Mouse (Mus musculus) midbrain, embryonic 15.5 days (tissue): ENCODE measurements around the gene Cacng6. TPM values are rescaled to one million over a fixed set of nuclear protein-coding genes. Genes with fewer than 3 reads are reported as not detected.
A peak's percentile ranks its signal among the peaks of the same experiment; 100 is the strongest.

Source experiments
- ATAC-seq: fragments of 200-750 bp; cut with Nextera tagmentation; replicated peaks from 2 replicates; pipeline ENCODE4 v1.8.0; 2017; ENCODE audit warnings: moderate TSS enrichment
- H3K27ac ChIP-seq: fragments of 300-500 bp; sonication (generic); 2 replicates; pipeline ENCODE4 v1.5.1; 2015; ENCODE audit warnings: mild to moderate bottlenecking, inconsistent platforms
- H3K27me3 ChIP-seq: fragments of 300-500 bp; sonication (generic); replicated peaks from 2 replicates; pipeline ENCODE4 v1.6.1; 2015; ENCODE audit warnings: inconsistent platforms
- H3K36me3 ChIP-seq: fragments of 300-500 bp; sonication (generic); replicated peaks from 2 replicates; pipeline ENCODE4 v1.6.1; 2015; ENCODE audit warnings: inconsistent platforms
- H3K4me1 ChIP-seq: fragments of 300-500 bp; sonication (generic); 2 replicates; pipeline ENCODE4 v1.6.1; 2015; ENCODE audit warnings: inconsistent platforms
- H3K4me2 ChIP-seq: fragments of 300-500 bp; sonication (generic); 2 replicates; pipeline ENCODE4 v1.6.1; 2015; ENCODE audit warnings: inconsistent platforms, mild to moderate bottlenecking, moderate library complexity
- H3K4me3 ChIP-seq: fragments of 300-500 bp; sonication (generic); 2 replicates; pipeline ENCODE4 v1.5.1; 2015; ENCODE audit warnings: mild to moderate bottlenecking, inconsistent platforms
- H3K9ac ChIP-seq: fragments of 300-500 bp; sonication (generic); 2 replicates; pipeline ENCODE4 v1.6.1; 2015; ENCODE audit warnings: mild to moderate bottlenecking, inconsistent platforms
- H3K9me3 ChIP-seq: fragments of 300-500 bp; sonication (generic); 2 replicates; pipeline ENCODE4 v1.6.1; 2016; ENCODE audit warnings: inconsistent platforms
- WGBS: fragments of 180-500 bp; shearing (Covaris S2); methylation state at CpG from one replicate; pipeline ENCODE4 v1.1.7; 2015; ENCODE audit warnings: mixed read lengths; 5-methylcytosine and 5-hydroxymethylcytosine counted together
- polyA plus RNA-seq: library from polyadenylated mRNA; unstranded; fragments of >200 nt; fragmentation: Nextera tagmentation; extraction: Ambion mirVana; gene quantifications from 2 replicates; pipeline ENCODE4 v1.2.1, GENCODE M21; 2015

Cacng6 gene
- polyA plus RNA-seq, 1 experiment from 2014 or later = not detected

GRCm38 (mm10) chr7:3450671-3451070, 26.7 kb downstream of the Cacng6 start:
- WGBS = 73% methylated on average over 5 of the region's 5 CpGs
- Histone ChIP-seq H3K4me1 (no peaks in the 10 kb centered on the region), H3K9me3 (no peaks in the 10 kb centered on the region), H3K27ac (no peak overlapping the region), H3K4me3 (no peak overlapping the region), H3K9ac (no peak overlapping the region), H3K4me2 (no peak overlapping the region), H3K36me3 (no peaks in the 10 kb centered on the region), H3K27me3 (no peaks in the 10 kb centered on the region)
- no peak for ATAC-seq

DNA sequence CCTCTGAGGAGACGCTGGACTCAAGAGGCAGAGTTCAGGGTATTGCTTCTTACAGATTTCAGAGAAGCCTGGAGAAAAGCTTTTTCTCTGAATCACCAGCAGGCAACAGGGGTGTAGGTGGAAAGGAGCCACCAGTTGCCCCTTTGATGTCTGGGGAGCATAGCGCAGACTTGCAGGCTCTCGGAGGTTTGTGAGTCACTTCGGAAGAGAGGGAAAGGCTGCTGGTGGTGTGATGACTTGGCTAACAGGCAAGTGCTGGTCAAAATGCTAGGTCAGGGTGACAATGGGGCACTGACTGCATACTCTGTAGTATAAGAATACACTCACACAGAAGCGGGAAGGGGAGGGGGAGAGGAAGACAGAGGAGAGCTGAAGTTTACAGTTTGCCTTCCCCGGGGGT, 27.2 kb downstream of the Cacng6 start:
- H3K4me3 ChIP-seq = no peak overlapping the region
- no peak overlapping the region for H3K27ac ChIP-seq
- WGBS = 52% methylated on average over 6 of the region's 6 CpGs
- H3K36me3 ChIP-seq = no peaks in the 10 kb centered on the region
- no peak overlapping the region for H3K4me2 ChIP-seq
- H3K27me3 ChIP-seq = no peaks in the 10 kb centered on the region
- ATAC-seq = no peak
- no peaks in the 10 kb centered on the region for H3K4me1 ChIP-seq
- H3K9me3 ChIP-seq = no peaks in the 10 kb centered on the region
- no peak overlapping the region for H3K9ac ChIP-seq

DNA sequence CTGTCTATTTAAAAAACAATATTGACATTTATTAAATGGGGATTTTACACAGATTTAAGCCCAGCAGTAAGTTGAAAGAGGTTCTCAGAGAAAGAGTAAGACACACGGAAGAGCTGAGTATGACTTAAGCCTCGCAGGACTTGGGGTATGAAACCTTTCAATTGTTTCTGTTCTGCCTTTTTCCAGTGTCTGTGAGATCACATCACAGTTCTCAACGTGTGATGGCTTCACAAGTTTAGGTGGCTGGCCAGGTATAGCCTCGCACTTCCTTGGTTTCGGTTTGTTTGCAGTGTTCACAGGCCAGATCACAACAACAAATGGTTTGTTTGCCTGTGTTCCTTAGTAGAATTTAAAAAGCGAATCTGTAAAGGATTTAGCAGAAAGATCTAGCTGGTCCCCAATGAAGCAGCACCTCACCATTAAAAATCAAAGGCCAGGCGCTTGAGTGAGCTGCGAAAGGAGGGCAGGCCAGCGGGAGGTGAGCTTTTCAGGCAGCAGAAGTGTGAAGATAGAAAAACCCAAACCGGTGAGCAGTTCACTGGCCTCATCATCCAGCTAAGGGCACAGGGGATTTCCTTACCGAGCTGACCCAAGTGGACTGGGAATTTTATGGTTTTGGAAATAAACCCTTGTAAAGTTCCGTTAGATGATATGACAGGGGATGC, 29.0 kb downstream of the Cacng6 start:
- H3K4me3 ChIP-seq = no peak overlapping the region
- WGBS = 58% methylated on average over 12 of the region's 12 CpGs
- ATAC-seq = no peak
- no peak overlapping the region for H3K9ac ChIP-seq
- H3K27ac ChIP-seq = no peak overlapping the region
- no peaks in the 10 kb centered on the region for H3K4me1 ChIP-seq
- H3K9me3 ChIP-seq = no peaks in the 10 kb centered on the region
- H3K27me3 ChIP-seq = no peaks in the 10 kb centered on the region
- no peak overlapping the region for H3K4me2 ChIP-seq
- no peaks in the 10 kb centered on the region for H3K36me3 ChIP-seq

DNA sequence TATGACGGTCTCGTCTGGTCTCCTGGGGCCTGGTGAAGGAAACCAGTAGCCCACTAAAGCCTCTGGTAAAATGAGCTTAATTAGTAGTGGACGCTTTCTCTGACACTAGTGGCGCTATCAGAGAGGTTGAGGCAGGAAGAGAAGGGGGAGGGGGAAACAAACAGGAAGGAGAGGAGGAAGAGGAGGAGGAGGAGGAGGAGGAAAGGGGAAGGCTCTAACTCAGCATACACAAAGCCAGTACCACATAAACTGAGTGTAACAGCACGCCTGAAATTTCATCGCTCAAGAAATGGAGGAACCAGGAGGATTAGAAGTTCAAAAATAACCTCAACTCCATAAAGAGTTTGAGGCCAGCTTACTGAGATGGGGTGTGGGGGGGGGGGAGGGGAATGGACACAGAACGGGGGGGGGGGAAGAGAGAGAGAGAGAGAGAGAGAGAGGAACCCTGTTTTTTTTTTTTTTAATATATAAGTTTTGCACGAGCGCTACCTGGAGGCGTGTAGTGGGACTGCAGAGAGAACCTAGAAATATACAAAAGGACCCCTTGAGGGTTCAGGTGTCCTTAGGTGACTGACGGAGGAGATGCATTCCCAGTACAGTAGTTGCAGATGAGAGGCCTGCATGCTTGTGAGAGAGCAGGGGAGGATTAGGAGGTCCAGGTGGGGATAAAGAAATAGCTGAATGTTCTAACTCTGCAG, 29.6 kb downstream of the Cacng6 start:
- no peak overlapping the region for H3K4me2 ChIP-seq
- H3K27me3 ChIP-seq = no peaks in the 10 kb centered on the region
- no peak overlapping the region for H3K4me3 ChIP-seq
- no peak for ATAC-seq
- H3K9me3 ChIP-seq = no peaks in the 10 kb centered on the region
- H3K27ac ChIP-seq = no peak overlapping the region
- no peak overlapping the region for H3K9ac ChIP-seq
- H3K36me3 ChIP-seq = no peaks in the 10 kb centered on the region
- WGBS = 53% methylated on average over 11 of the region's 11 CpGs
- H3K4me1 ChIP-seq = no peaks in the 10 kb centered on the region

- H3K9ac ChIP-seq = no peak overlapping the region
- H3K27me3 ChIP-seq = no peaks in the 10 kb centered on the region
- H3K4me2 ChIP-seq = no peak overlapping the region
- H3K27ac ChIP-seq = no peak overlapping the region
- no peaks in the 10 kb centered on the region for H3K4me1 ChIP-seq
- 95% methylated on average over 10 of the region's 10 CpGs for WGBS
- ATAC-seq = no peak
- no peak overlapping the region for H3K4me3 ChIP-seq
- no peaks in the 10 kb centered on the region for H3K9me3 ChIP-seq
- no peaks in the 10 kb centered on the region for H3K36me3 ChIP-seq
These were observed 33.3 kb downstream of the Cacng6 start for GRCm38 (mm10) chr7:3457111-3457840.

DNA sequence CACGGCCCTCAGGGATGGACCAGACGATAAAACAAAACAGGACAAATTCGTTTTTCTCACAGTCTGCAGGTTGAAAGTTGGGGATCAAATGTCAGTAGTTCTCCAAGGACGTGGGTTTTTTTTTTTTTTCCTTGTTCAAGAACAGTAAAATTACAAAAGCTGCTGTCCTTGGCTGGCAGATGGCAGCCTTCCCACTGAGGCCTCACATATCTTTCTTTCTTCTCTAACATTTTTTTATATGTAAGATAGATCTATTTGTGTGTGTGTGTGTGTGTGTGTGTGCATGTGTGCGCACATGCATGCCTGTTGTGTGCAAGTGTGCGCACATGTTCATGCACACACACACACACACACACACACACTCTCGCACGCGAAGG, 33.8 kb downstream of the Cacng6 start:
- H3K27ac ChIP-seq = no peak overlapping the region
- no peaks in the 10 kb centered on the region for H3K27me3 ChIP-seq
- H3K4me1 ChIP-seq = no peaks in the 10 kb centered on the region
- no peak for ATAC-seq
- no peak overlapping the region for H3K4me3 ChIP-seq
- H3K4me2 ChIP-seq = no peak overlapping the region
- no peak overlapping the region for H3K9ac ChIP-seq
- WGBS = 83% methylated on average over 9 of the region's 9 CpGs
- H3K36me3 ChIP-seq = no peaks in the 10 kb centered on the region
- no peaks in the 10 kb centered on the region for H3K9me3 ChIP-seq

DNA sequence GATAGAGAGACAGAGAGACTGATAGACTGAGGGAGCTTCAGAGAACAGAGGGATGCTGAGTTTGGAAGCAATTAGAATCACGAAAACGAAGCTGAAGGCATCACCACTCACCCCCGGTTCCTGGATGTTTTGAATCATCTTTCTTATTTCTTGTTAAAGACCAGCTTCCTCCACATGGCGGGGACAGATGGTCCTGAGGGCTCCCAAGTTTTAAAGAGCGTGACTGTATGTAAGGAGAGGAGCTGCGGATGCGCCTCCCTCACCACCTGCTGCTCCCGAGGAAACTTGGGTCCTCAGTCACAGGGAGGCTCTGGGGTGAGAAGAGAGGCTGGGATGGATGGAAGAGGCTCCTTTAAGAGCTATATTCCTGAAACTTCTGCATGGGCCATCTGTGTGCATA, 36.3 kb downstream of the Cacng6 start:
- Histone ChIP-seq H3K9me3 (no peaks in the 10 kb centered on the region), H3K4me1 (no peaks in the 10 kb centered on the region), H3K36me3 (no peaks in the 10 kb centered on the region), H3K4me2 (no peak overlapping the region), H3K4me3 (no peak overlapping the region), H3K27ac (no peak overlapping the region), H3K9ac (no peak overlapping the region), H3K27me3 (no peaks in the 10 kb centered on the region)
- no peak for ATAC-seq
- 89% methylated on average over 8 of the region's 8 CpGs for WGBS

- Histone ChIP-seq H3K36me3 (no peaks in the 10 kb centered on the region), H3K27me3 (no peaks in the 10 kb centered on the region), H3K9ac (no peak overlapping the region), H3K9me3 (no peaks in the 10 kb centered on the region), H3K27ac (no peak overlapping the region), H3K4me1 (no peaks in the 10 kb centered on the region), H3K4me2 (no peak overlapping the region), H3K4me3 (no peak overlapping the region)
- no peak for ATAC-seq
- 90% methylated on average over 4 of the region's 4 CpGs for WGBS
These were observed 39.3 kb downstream of the Cacng6 start for GRCm38 (mm10) chr7:3463306-3463705.

DNA sequence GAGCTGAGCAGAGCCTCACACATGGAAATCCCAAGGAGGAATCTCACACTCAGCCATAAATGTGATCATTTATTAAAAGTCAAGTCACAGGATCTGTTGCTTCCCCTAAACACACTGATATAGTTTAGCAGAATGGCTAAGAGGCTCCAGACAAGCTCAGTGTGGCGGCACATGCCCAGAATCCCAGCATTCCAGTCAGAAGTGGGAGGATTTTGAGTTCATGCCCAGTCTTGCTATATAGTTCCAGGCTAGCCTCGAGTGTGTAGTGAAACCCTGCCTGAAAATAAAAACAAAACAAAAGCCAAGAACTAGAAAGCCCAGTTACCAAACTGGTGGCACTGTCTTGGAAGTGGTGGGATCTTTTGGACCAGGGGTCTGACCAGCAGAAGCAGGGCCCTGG, 44.6 kb downstream of the Cacng6 start:
- no peak overlapping the region for H3K9ac ChIP-seq
- H3K4me2 ChIP-seq = no peak overlapping the region
- H3K9me3 ChIP-seq = no peaks in the 10 kb centered on the region
- no peaks in the 10 kb centered on the region for H3K36me3 ChIP-seq
- ATAC-seq = no peak
- H3K4me1 ChIP-seq = no peaks in the 10 kb centered on the region
- no peak overlapping the region for H3K4me3 ChIP-seq
- H3K27ac ChIP-seq = no peak overlapping the region
- H3K27me3 ChIP-seq = no peaks in the 10 kb centered on the region
- WGBS = 66% methylated on average over 2 of the region's 2 CpGs

DNA sequence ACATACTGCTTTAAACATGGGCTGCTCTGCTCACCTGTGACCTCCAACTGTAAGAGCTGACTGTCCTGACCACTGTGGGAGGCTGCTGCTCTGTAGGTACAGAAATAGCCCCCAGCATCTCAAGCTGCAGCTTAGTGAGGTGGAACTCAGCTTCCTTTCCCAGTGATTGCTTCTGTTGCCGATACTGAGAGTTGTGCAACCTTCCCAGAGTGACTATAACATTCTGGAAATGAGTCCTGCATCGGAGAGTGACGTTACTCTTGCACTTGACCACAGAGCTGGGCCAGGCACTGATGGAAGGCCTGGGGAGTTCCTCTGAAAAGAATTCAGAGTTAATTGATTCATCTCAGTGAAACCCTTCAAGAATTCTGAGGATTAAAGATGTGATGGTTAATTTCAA, 48.8 kb downstream of the Cacng6 start:
- WGBS = 73% methylated on average over 3 of the region's 3 CpGs
- H3K9ac ChIP-seq = no peak overlapping the region
- no peaks in the 10 kb centered on the region for H3K36me3 ChIP-seq
- ATAC-seq = no peak
- H3K9me3 ChIP-seq = no peaks in the 10 kb centered on the region
- H3K4me1 ChIP-seq = peaks cover 3% of the 10 kb centered on the region; the same call in 1 of the 2 replicates
- no peak overlapping the region for H3K4me2 ChIP-seq
- H3K4me3 ChIP-seq = no peak overlapping the region
- no peaks in the 10 kb centered on the region for H3K27me3 ChIP-seq
- H3K27ac ChIP-seq = no peak overlapping the region

DNA sequence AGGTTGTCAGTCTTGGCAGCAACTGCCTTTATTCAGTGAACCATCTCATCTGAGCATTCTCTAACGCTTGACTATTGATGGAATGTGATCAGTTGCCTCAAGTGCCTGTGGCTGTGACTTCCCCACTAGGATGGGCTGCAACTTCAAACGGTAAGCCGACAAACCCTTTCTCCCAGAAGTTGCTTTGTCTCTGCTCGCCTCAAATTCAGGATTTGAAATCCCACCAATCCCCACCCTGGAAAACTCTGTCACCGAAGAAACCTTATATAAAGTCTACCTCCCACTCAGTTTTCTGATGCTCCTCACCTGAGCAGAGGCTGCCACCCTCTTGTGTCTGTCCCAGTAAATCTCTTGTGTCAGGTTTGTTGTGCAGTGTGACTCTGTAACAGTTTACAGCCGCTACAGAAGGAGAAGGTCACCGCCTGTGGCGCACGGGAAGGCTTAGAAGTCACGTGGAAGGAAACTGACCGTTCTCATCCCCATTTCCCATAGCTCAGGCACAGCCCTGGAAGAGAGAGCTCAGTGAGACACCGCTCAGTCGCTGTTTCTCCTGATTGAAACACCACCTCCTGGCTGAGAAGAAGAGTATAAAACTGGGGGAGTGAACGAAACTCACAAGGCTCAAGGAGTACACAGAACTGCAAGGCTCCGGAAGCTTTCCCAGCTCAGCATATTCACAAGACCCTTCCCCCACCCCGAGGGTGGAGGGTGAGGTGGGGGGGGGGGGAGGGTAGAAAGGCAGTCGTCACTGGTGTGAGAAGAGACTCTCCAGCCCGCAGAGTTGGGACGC, 50.5 kb downstream of the Cacng6 start:
- Histone ChIP-seq H3K36me3 (no peaks in the 10 kb centered on the region), H3K4me3 (no peak overlapping the region), H3K4me1 (peaks cover 3% of the 10 kb centered on the region; the same call in 1 of the 2 replicates), H3K9ac (no peak overlapping the region), H3K27me3 (no peaks in the 10 kb centered on the region), H3K9me3 (no peaks in the 10 kb centered on the region), H3K27ac (no peak overlapping the region), H3K4me2 (peak overlapping the region; percentile 27)
- no peak; the same call in 1 of the 2 replicates for ATAC-seq
- WGBS = 5% methylated on average over 18 of the region's 19 CpGs

DNA sequence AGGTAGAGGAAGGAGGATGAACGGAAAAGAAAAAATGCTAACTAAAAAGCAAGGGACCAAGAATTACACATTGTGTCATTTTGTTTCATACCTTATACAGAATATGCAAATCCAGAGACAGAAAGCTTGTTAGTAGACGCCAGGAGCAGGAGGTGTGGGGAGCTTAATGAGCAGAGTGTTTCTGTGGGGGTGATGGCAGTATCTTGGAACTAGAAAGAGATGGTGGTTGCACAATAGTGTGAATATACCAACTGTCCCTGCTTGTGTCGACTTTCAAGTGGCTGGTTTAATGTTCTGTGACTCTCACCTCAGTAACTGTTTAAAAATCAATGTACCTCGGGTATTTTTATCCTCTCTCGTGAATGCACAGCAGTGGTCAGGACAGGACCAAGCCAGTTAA, 52.7 kb downstream of the Cacng6 start:
- H3K4me2 ChIP-seq = no peak overlapping the region
- ATAC-seq = no peak
- no peak overlapping the region for H3K9ac ChIP-seq
- no peak overlapping the region for H3K4me3 ChIP-seq
- H3K27me3 ChIP-seq = no peaks in the 10 kb centered on the region
- peaks cover 3% of the 10 kb centered on the region; the same call in 1 of the 2 replicates for H3K4me1 ChIP-seq
- WGBS = 78% methylated on average over 5 of the region's 5 CpGs
- H3K36me3 ChIP-seq = no peaks in the 10 kb centered on the region
- H3K9me3 ChIP-seq = no peaks in the 10 kb centered on the region
- no peak overlapping the region for H3K27ac ChIP-seq
